Mouse (Mus musculus) stomach, embryonic 14.5 days (tissue): ENCODE measurements at regions not wholly inside any gene's neighbourhood (a gene's known extent, or its start where the extent isn't known, plus 50 kb on each side); places are given as distances from the start of the nearest gene placed in this dataset.
A peak's percentile ranks its signal among the peaks of the same experiment; 100 is the strongest.

ENCODE experiments used
- ATAC-seq: fragments of 200-750 bp; cut with Nextera tagmentation; 2 replicates; pipeline ENCODE4 v1.8.0; 2017; ENCODE audit warnings: low read depth, moderate TSS enrichment; ENCODE audit not compliant: insufficient number of reproducible peaks, insufficient read depth, low FRiP score
- H3K27ac ChIP-seq: fragments of 300-500 bp; sonication (generic); 2 replicates; pipeline ENCODE4 v1.5.1; 2014; ENCODE audit warnings: mild to moderate bottlenecking, low read length, moderate library complexity, mixed read lengths
- H3K27me3 ChIP-seq: fragments of 300-500 bp; sonication (generic); 2 replicates; pipeline ENCODE4 v1.6.1; 2014; ENCODE audit warnings: low read length, control low read depth, mixed read lengths; ENCODE audit not compliant: control insufficient read depth, insufficient read depth
- H3K36me3 ChIP-seq: fragments of 300-500 bp; sonication (generic); 2 replicates; pipeline ENCODE4 v1.6.1; 2014; ENCODE audit warnings: mild to moderate bottlenecking, control low read depth, low read length, moderate library complexity, mixed read lengths; ENCODE audit not compliant: control insufficient read depth, insufficient read depth
- H3K4me1 ChIP-seq: fragments of 300-500 bp; sonication (generic); 2 replicates; pipeline ENCODE4 v1.6.1; 2014; ENCODE audit warnings: low read length, control low read depth, mixed read lengths; ENCODE audit not compliant: control insufficient read depth, insufficient read depth
- H3K4me2 ChIP-seq: fragments of 300-500 bp; sonication (generic); replicated peaks from 2 replicates; pipeline ENCODE4 v1.6.1; 2014; ENCODE audit warnings: low read depth, low read length, control low read depth
- H3K4me3 ChIP-seq: fragments of 300-500 bp; sonication (generic); 2 replicates; pipeline ENCODE4 v1.5.1; 2014; ENCODE audit warnings: low read depth, low read length, control low read depth
- H3K9ac ChIP-seq: fragments of 300-500 bp; sonication (generic); replicated peaks from 2 replicates; pipeline ENCODE4 v1.6.1; 2014; ENCODE audit warnings: low read depth, mild to moderate bottlenecking, control low read depth, low read length, moderate library complexity, mixed read lengths
- H3K9me3 ChIP-seq: fragments of 300-500 bp; sonication (generic); 2 replicates; pipeline ENCODE4 v1.6.1; 2016; ENCODE audit warnings: low read depth, low read length, control low read depth; ENCODE audit not compliant: control insufficient read depth
- WGBS: fragments of 180-500 bp; shearing (Covaris S2); extraction: QIAGEN DNeasy Blood & Tissue Kit; methylation state at CpG from one replicate; pipeline ENCODE4 v1.1.7; 2014; 5-methylcytosine and 5-hydroxymethylcytosine counted together

DNA sequence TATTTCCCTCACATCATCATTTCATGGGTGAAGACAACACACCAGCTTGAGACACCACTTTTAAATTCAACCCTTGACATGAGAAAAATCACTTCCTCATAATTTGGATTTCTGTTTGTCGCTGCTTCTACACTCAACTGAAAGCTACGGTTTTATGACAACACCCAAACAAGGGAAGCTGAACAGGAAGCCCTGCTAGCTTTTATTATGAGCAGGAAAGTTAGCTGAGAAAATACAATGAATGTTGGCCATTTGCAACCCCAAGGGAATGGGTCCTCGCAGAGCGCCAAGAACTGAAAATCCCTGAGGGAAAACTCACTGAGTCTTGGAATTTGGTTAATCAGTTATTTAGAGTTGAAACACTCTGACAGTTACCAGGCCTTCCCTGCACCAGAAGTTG is 311.9 kb downstream of the Epha4 start:
- Histone ChIP-seq H3K27ac (no peak overlapping the region), H3K4me2 (no peak overlapping the region), H3K27me3 (no peaks in the 10 kb centered on the region), H3K4me3 (no peak overlapping the region), H3K9me3 (no peaks in the 10 kb centered on the region), H3K36me3 (no peaks in the 10 kb centered on the region), H3K9ac (no peak overlapping the region), H3K4me1 (no peaks in the 10 kb centered on the region)
- WGBS = 71% methylated on average over 4 of the region's 4 CpGs
- no peak for ATAC-seq

DNA sequence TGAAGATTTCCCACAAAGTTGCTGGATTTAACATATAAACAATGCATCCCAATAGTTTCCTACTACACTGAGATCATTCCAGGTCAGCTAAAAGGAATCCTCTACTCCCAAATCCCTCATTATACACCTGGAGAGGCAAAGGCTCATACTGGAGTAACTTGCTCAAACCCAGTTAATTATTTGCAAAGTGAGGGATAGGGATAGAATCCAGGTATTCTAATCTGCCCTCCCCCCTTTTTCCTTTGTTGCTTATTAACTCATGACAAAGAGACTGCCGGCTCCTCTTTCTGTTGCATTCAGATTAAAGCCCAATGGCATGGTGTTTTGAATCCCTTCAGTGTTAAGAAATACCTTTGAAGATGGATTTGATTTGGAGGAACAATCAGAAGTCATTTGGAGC is 308.4 kb downstream of the Epha4 start:
- Histone ChIP-seq H3K27ac (no peak overlapping the region), H3K9ac (no peak overlapping the region), H3K36me3 (no peaks in the 10 kb centered on the region), H3K27me3 (no peaks in the 10 kb centered on the region), H3K4me1 (no peaks in the 10 kb centered on the region), H3K4me3 (no peak overlapping the region), H3K9me3 (no peaks in the 10 kb centered on the region), H3K4me2 (no peak overlapping the region)
- 70% methylated on average over 1 of the region's 1 CpGs for WGBS
- ATAC-seq = no peak

DNA sequence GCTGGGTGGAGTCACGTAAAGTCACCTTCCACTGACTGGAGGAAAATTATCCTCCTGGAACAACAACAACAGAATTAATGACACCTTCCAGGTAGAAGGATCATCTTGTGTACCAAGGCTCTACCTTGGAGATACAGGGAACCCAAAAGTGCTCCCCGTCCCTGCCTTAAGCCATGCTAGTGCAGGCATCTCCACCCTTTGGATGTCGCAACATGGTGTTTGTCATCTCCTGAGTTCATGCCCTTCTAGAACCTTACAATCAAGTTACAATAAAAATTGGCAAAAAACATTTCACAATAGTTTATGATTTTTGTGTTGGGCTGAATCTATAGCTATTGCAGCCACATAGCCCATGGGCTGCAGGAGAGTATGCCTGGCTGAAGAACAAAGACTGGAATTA is 305.5 kb downstream of the Epha4 start:
- no peak for ATAC-seq
- Histone ChIP-seq H3K27me3 (no peaks in the 10 kb centered on the region), H3K4me2 (no peak overlapping the region), H3K4me1 (peaks cover 7% of the 10 kb centered on the region; the same call in 1 of the 2 replicates), H3K9ac (no peak overlapping the region), H3K36me3 (no peaks in the 10 kb centered on the region), H3K4me3 (no peak overlapping the region), H3K9me3 (no peaks in the 10 kb centered on the region), H3K27ac (no peak overlapping the region)
- WGBS = 81% methylated on average over 3 of the region's 3 CpGs

DNA sequence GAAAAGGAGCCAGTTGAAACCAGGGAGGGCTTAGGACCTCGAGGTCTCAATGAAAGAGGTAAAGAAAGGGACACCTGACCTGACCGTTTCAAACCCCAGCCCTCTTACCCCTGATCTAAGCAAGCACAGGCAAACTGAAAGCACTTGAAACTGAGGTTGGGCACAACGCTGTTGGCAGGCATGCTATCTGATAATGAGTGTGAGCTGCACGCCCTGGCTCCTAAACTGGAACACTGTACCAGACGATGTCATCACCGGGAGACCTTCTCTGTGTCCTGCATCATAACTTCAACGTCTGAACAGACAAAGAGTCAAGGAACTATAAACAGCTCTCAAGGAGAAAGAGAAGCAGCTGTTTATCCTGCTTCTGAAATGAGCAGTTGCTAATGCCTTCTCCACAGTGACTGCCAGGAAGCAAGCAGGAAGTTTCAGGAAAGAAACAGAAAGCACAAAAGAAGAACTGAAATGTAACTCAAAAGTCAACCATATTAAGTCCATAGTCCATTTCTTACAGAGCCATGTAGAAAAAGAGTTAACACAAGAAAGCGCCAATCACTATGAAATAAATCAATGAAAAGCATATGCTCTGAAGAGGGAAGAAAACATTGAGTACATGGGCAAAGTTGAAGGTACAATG is 301.3 kb downstream of the Epha4 start:
- Histone ChIP-seq H3K4me1 (peaks cover 7% of the 10 kb centered on the region; the same call in 1 of the 2 replicates), H3K4me2 (peak overlapping the region; percentile 31), H3K9me3 (no peaks in the 10 kb centered on the region), H3K27me3 (no peaks in the 10 kb centered on the region), H3K27ac (no peak overlapping the region), H3K9ac (no peak overlapping the region), H3K4me3 (no peak overlapping the region), H3K36me3 (no peaks in the 10 kb centered on the region)
- peak; percentile 42; the same call in 1 of the 2 replicates for ATAC-seq
- 19% methylated on average over 8 of the region's 8 CpGs for WGBS

DNA sequence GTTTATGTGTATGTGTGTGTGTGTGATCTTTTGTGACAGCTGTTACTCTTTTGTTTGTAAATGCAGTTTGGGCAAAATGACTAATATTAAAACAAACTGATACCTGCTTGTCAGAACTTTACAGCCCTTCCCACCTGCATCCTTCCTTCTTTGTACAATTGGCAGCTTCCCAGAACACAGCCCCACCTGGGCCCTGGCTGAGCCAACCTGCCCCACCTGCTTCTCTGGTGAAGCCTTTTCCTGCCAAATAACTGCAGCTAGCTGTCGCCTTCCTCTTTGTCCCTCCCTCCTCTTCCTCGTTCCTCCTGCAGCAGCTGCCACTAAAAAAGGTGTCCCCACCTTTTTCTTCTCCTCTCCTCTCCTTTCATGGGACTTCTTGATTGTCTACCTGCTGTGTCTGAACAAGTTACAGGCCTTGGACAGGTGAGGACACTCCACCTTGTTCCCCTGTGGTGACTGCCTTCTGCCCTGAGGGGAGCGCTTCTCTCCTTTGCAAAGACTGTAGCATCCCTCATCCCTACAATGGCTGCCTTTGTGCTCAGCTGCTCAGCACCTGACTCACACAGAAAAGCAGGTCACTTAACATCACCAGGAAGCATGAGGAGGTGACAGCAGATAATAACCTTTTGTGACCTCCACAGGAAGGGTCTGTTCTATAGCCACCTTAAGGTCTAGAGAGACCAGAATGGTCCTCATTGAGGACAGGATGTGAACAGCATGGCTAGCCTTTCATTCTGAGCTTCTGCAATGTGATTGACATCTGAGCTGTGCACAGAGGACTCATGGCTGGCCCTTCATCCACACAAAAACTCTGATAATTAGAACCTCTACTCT is 295.2 kb downstream of the Epha4 start:
- Histone ChIP-seq H3K9ac (no peak overlapping the region), H3K27me3 (no peaks in the 10 kb centered on the region), H3K4me3 (no peak overlapping the region), H3K27ac (no peak overlapping the region), H3K9me3 (no peaks in the 10 kb centered on the region), H3K4me1 (0 out of 2 replicates have a peak, but pooled peaks cover 5% of the 10 kb centered on the region), H3K36me3 (no peaks in the 10 kb centered on the region), H3K4me2 (no peak overlapping the region)
- no peak for ATAC-seq
- WGBS = 56% methylated on average over 3 of the region's 3 CpGs

DNA sequence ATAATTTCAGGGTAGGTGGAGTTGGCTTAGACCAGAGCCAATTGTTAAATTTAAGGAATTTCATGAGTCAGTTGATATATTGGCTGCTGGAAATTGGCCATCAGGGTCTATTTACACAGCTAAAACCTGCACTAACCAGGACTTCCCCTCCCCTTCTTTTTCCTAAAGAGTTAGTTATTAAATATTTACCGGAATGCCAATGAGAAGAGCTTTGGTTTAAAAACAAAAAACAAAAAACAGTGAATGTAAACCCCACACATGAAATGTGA is 294.6 kb downstream of the Epha4 start:
- Histone ChIP-seq H3K9ac (no peak overlapping the region), H3K4me3 (no peak overlapping the region), H3K4me2 (no peak overlapping the region), H3K27ac (no peak overlapping the region), H3K36me3 (no peaks in the 10 kb centered on the region), H3K4me1 (0 out of 2 replicates have a peak, but pooled peaks cover 5% of the 10 kb centered on the region), H3K9me3 (no peaks in the 10 kb centered on the region), H3K27me3 (no peaks in the 10 kb centered on the region)
- no peak for ATAC-seq
- WGBS = 77% methylated on average over 1 of the region's 1 CpGs

DNA sequence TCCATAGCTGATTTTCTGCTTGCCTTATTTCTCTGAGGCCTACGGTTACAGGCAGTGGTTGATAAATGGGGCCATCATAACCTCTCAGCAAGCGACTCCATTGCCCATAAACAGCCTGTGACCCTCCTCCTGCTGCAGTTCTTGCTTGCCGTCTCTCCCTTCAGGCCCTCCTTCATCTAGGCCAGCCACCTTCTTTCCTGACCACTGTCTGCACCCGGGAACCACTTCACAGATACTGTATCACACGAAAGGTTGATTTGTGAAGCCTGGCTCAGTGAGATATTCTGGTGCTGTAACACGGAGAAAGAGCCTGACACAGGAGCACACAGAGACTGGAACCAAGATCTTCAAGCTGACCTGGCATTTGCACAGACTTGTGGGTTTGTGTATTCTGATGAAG is 294.1 kb downstream of the Epha4 start:
- ATAC-seq = no peak
- Histone ChIP-seq H3K36me3 (no peaks in the 10 kb centered on the region), H3K9ac (no peak overlapping the region), H3K4me2 (no peak overlapping the region), H3K4me1 (0 out of 2 replicates have a peak, but pooled peaks cover 5% of the 10 kb centered on the region), H3K27ac (no peak overlapping the region), H3K9me3 (no peaks in the 10 kb centered on the region), H3K4me3 (no peak overlapping the region), H3K27me3 (no peaks in the 10 kb centered on the region)
- 54% methylated on average over 6 of the region's 6 CpGs for WGBS

DNA sequence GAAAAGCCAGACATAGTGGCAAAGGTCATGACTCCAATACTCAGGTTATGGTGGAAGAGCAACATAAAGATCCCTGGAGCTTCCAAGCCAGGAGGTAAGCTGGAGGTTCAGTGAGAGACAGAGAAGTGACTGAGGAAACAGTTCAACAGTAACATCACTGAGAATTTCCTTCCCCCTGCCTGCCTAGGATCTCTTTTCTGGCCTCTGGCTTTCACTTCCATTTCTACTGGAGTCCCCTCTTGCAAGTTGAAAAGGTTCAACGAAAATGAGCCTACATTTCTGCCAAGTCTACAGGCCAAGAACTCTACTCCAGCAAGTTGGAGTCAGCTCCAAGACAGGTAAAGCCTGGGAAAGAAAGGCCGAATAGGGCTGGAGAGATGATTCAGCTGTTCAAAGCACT is 293.0 kb downstream of the Epha4 start:
- ATAC-seq = no peak
- 75% methylated on average over 2 of the region's 2 CpGs for WGBS

More for the DNA sequence above, 293.0 kb downstream of the Epha4 start:
- Histone ChIP-seq H3K9me3 (no peaks in the 10 kb centered on the region), H3K4me1 (peaks cover 11% of the 10 kb centered on the region), H3K9ac (no peak overlapping the region), H3K4me3 (no peak overlapping the region), H3K27me3 (no peaks in the 10 kb centered on the region), H3K36me3 (no peaks in the 10 kb centered on the region), H3K4me2 (no peak overlapping the region), H3K27ac (no peak overlapping the region)
